Mouse (Mus musculus): ENCODE results near the gene Lrrn1. TPM values are rescaled to one million over a fixed set of nuclear protein-coding genes. Genes with fewer than 3 reads are reported as not detected.

Lrrn1 gene
- polyA plus RNA-seq (2015; fragmentation: Nextera tagmentation; extraction: Ambion mirVana), result 30.0 and 36.0 TPM in 2 replicates

GRCm38 (mm10) chr6:107528877-107529864 lies at the start of gene Lrrn1:
Gene Lrrn1 (plus strand): TSS chr6:107529768.

